Mouse (Mus musculus) right cerebral cortex, postnatal 4 days (tissue): ENCODE data around the gene Gtf2e1.

Experiments
- DNase-seq: peaks from one replicate; pipeline ENCODE4 v3.0.0-alpha.2; 2022

The Gtf2e1 gene

GRCm38 (mm10) chr16:37539611-37540580, at the start of gene Gtf2e1, which contains the start of gene Rabl3:
Gene Gtf2e1, minus strand, starts transcription at chr16:37539789.
Gene Rabl3, plus strand, starts transcription at chr16:37539885.
- peak; percentile 92 for DNase-seq

GRCm38 (mm10) chr16:37585129-37585563, 45.6 kb upstream of the Gtf2e1 start:
- no peak for DNase-seq

- DNase-seq = peak; percentile 51
These were observed 44.8 kb upstream of the Gtf2e1 start for GRCm38 (mm10) chr16:37584218-37585035.

DNA sequence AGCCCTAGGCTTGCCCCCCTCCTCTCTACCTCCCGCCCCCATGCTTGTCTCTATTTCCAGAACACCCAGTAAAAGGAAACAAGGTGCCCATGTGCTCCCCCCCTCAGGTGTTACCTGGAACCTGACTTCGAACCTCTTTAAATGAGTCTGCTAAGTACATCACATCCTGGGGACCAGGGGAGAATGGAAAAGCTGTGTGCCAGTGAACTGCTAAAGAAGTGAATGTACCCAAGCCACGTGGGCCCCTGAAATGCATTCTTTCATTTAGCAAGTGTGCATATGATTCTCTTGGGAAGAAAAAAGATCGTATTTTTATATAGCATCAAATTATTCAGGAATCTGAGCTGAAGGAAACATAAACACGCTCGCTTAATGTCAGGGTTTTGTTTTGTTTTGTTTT, 44.2 kb upstream of the Gtf2e1 start:
- no peak for DNase-seq

DNA sequence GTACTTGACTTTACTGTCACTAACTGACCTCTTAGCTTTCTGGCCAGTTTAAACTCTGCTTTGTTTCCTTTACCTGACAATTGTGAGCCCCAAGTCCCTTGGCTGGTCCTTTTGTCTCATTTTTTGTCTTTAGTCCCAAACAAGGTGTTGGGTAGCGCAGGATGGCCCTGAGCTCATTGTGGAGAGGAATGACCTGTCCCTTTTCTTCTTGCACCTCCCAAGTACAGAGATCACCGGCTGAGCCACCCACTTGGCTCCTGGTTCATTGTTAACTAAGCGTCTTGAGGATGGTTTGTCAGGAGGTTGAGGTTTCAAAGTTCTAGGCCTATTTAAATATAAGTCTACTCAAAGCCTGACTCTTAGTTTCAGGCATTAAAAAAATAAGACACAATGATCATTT, 43.7 kb upstream of the Gtf2e1 start:
- no peak for DNase-seq

DNA sequence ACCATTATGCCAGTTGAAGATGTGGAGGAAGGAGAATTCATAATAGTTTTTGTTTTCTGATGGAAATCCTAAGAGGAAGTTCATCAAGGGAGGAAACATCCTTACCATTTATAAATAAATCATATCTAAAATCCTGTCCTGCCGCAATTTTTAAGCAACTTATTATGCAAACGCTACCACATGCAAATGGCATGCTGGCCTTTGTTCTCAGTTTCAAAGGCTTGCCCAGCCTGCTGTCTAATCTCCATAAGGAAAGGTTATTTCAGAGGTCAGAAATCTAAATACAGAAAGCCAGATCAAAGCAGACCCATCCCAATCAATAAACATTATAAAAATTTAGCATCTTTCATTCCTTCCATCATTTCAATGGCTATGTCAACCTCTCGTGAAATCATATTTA, 42.3 kb upstream of the Gtf2e1 start:
- no peak for DNase-seq

- DNase-seq = no peak
These were observed 41.1 kb upstream of the Gtf2e1 start for GRCm38 (mm10) chr16:37580651-37581050.

DNA sequence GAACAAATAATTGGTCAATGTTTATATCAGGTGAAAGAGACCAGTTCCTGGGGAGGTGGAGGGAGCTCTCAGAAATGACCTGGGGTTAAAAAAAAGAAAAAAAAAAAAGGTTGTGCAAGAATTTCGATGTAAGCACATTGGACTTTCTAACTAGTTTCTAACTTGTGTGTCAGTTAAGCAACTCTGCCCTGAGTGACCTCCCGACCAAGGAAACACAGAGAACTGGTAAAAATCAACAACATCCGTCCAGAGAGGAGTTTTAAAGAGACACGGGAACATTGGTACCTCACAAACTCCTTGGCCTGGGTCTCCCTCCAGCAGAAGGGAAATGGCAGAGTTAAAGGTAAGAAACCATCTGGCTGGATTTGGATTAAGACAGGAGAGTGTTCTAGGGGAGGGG, 40.4 kb upstream of the Gtf2e1 start, which contains the start of gene Hgd:
TSS of gene Hgd (plus strand) at position 160 of the 400 bp plus-strand sequence.
- DNase-seq = no peak

DNA sequence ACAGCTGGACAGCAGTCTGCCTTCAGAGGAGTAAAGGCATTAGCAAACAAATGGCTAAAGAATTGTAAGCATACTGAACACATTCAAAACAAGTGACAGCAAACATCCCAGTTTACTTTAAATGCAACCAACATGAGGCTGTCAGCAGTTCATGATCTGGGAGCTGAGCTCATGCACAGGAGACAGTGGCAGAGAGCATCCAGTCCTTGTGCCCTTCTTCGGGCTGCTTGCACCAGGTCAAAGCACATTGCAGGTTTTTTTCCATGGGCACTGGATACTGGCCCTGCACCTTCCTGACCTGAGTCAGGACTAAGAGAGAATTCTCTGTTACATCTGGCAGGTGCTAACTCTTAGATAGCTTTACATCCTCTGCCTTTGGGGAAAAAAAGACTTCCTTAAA, 40.0 kb upstream of the Gtf2e1 start:
- DNase-seq = no peak

GRCm38 (mm10) chr16:37575325-37575724, 35.7 kb upstream of the Gtf2e1 start:
- DNase-seq = no peak

DNA sequence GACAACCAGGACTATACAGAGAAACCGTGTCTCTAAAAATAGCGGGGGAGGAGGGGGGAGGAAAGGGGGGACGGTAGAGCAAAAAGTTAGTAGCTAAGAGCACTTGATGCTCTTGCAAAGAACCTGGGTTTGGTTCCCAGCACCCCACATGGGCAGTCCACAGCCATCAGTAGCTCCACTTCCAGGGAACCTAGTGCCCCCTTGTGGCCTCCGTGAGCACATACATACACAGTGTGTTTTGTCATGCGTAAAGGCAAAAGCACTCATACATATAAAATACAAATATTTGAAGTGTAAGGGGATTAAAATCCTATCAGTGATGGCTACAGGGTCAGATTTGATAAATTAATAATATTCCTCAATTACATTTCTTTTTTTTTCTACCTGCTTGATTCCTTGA, 33.5 kb upstream of the Gtf2e1 start:
- no peak for DNase-seq

- DNase-seq = no peak
These were observed 32.6 kb upstream of the Gtf2e1 start for GRCm38 (mm10) chr16:37572117-37572754.

- DNase-seq = no peak
These were observed 32.0 kb upstream of the Gtf2e1 start for GRCm38 (mm10) chr16:37571554-37571953.

GRCm38 (mm10) chr16:37567113-37568050, 27.8 kb upstream of the Gtf2e1 start:
- DNase-seq = no peak

GRCm38 (mm10) chr16:37566107-37566506, 26.5 kb upstream of the Gtf2e1 start:
- no peak for DNase-seq

DNA sequence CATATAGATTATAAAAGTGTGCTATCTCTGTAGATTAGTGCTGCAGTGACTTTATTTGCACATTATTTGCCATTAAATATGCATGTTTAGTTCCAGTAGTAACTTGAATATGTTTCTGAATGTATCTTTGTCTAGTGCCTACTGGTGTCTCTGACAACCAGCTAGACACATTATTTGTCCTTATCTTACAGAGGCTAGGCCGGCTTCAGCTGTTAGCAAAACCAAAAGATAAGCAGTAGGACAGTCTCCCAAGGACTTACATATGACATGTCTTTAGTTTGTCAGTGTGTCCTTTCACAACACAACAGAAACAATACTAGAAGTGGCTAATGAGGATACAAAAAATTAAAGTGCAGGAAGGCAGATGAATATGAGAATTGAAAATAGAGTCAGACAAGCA, 25.5 kb upstream of the Gtf2e1 start:
- no peak for DNase-seq

DNA sequence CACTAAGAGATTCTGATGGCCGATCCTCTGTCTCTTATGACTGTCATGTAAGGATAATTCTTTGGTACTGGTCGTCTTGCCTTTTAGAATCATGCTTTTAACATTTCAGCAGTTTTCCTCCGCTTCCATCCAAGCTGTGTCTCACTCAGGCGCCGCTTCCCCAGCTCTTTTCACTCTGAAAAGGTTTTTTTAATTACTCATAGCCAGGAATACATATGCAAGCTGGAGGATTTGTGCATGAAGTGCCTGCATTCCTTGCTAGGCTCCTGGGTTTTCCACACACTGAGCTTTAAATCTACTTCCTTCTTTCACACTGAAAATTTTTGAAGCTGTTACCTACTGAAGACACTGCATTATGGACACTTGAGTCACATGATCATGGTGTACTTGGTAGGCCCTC, 23.4 kb upstream of the Gtf2e1 start:
- no peak for DNase-seq

- DNase-seq = no peak
These were observed 22.8 kb upstream of the Gtf2e1 start for GRCm38 (mm10) chr16:37562414-37562813.

- no peak for DNase-seq
These were observed 13.2 kb upstream of the Gtf2e1 start for GRCm38 (mm10) chr16:37552824-37553223.

GRCm38 (mm10) chr16:37550981-37551380, 11.4 kb upstream of the Gtf2e1 start:
- no peak for DNase-seq

DNA sequence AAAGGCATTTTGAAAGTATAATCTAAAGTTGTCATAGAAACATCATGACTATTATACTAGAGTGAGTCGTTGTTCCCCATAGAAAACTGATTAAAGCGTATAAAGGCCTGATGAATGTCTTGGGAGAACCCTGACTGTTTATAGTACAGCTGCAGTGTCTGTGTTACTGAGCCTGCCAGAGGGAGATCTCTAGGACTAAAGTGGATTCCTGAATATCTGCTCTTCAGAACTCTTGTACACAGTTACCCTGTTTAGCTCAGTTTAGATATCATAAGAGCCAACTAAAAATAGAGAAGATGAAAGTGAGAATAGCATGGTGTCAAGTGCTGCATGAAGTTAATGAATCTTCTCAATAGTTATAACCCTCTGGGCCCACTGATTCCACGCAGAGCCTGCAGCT, 10.7 kb upstream of the Gtf2e1 start:
- DNase-seq = no peak

GRCm38 (mm10) chr16:37546312-37546711, 6.7 kb upstream of the Gtf2e1 start:
- no peak for DNase-seq
